Mouse (Mus musculus) erythroblast, embryonic 14.5 days (primary cell): ENCODE results near the gene Mpv17l2.

Experiments used
- GATA1 ChIP-seq: IDR thresholded peaks from 2 replicates; pipeline ENCODE4 v1.6.1; 2012; ENCODE audit warnings: low read length, inconsistent platforms, mixed read lengths
- TAL1 ChIP-seq: IDR thresholded peaks from 3 replicates; pipeline ENCODE4 v1.6.1; 2012; ENCODE audit warnings: low read length, inconsistent platforms, mixed read lengths

DNA sequence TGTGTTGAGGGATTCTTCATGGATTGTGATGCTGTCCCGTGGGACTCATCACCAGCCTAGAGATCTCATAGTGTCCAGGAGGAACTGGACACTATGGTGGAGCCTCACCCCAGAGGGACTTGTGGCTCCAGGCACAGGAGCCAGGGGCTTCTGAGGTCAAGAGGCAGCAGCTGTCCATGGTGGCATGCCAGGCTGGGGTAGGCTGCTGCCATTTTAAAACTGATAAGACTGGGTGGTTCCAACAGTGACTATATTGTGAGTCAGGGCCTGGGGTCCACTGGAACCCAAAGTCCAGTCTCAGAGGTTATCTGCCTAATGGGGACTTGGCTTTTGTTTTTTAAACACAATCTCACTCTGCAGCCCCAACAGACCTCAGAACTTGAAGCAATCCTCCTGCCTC, 41.1 kb upstream of the Mpv17l2 start:
- no peak for TF ChIP-seq TAL1
- TF ChIP-seq GATA1: no peak
